Mouse (Mus musculus): ENCODE results near the gene Taok1. TPM values are rescaled to one million over a fixed set of nuclear protein-coding genes. Genes with fewer than 3 reads are reported as not detected.

Gene Taok1
- polyA plus RNA-seq, 1 experiment from 2014 or later, result 24.1 TPM

GRCm38 (mm10) chr11:77506941-77507340 is 100.7 kb downstream of the Taok1 start:
- Histone ChIP-seq H3K4me1 (ENCODE audit: control insufficient read depth, insufficient read depth, low read length) (peaks cover 7% of the 10 kb centered on the region; the same call in 1 of the 2 replicates), H3K36me3 (ENCODE audit: control insufficient read depth, insufficient read depth, low read length) (peaks cover 50% of the 10 kb centered on the region), H3K9ac (replicated peaks; ENCODE audit: low read depth, low read length) (no peak overlapping the region), H3K27ac (ENCODE audit: low read length) (no peak overlapping the region), H3K4me2 (replicated peaks; ENCODE audit: low read depth, low read length) (no peak overlapping the region), H3K27me3 (ENCODE audit: control insufficient read depth, insufficient read depth, low read length) (no peaks in the 10 kb centered on the region), H3K9me3 (ENCODE audit: control insufficient read depth, low read depth, low read length) (no peaks in the 10 kb centered on the region), H3K4me3 (ENCODE audit: low read depth, low read length) (no peak overlapping the region)
- WGBS, result 83% methylated on average over 6 of the region's 6 CpGs
- no peak for ATAC-seq (ENCODE audit: insufficient number of reproducible peaks, insufficient read depth, low FRiP score, low read depth)

DNA sequence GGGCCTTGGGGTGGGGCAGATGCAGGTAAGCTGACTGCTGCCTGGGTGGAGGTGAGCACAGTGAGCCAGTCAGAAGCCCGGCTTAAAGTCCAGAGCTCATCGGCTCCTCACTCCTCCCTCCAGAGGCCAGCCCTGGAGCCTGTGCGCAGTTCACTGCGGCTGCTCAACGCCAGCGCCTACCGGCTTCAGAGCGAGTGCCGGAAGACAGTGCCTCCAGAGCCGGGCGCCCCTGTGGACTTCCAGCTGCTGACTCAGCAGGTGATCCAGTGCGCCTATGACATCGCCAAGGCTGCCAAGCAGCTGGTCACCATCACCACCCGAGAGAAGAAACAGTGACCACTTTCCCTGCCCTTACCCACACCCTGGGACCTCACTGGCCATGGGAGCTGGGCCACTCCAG is 101.3 kb downstream of the Taok1 start:
- Histone ChIP-seq H3K4me3 (ENCODE audit: low read depth, low read length) (no peak overlapping the region), H3K9me3 (ENCODE audit: control insufficient read depth, low read depth, low read length) (no peaks in the 10 kb centered on the region), H3K4me1 (ENCODE audit: control insufficient read depth, insufficient read depth, low read length) (peaks cover 5% of the 10 kb centered on the region; the same call in 1 of the 2 replicates), H3K27me3 (ENCODE audit: control insufficient read depth, insufficient read depth, low read length) (no peaks in the 10 kb centered on the region), H3K4me2 (replicated peaks; ENCODE audit: low read depth, low read length) (no peak overlapping the region), H3K9ac (replicated peaks; ENCODE audit: low read depth, low read length) (no peak overlapping the region), H3K36me3 (ENCODE audit: control insufficient read depth, insufficient read depth, low read length) (peaks cover 50% of the 10 kb centered on the region), H3K27ac (ENCODE audit: low read length) (no peak overlapping the region)
- WGBS, result 83% methylated on average over 14 of the region's 14 CpGs
- ATAC-seq (ENCODE audit: insufficient number of reproducible peaks, insufficient read depth, low FRiP score, low read depth), result no peak

DNA sequence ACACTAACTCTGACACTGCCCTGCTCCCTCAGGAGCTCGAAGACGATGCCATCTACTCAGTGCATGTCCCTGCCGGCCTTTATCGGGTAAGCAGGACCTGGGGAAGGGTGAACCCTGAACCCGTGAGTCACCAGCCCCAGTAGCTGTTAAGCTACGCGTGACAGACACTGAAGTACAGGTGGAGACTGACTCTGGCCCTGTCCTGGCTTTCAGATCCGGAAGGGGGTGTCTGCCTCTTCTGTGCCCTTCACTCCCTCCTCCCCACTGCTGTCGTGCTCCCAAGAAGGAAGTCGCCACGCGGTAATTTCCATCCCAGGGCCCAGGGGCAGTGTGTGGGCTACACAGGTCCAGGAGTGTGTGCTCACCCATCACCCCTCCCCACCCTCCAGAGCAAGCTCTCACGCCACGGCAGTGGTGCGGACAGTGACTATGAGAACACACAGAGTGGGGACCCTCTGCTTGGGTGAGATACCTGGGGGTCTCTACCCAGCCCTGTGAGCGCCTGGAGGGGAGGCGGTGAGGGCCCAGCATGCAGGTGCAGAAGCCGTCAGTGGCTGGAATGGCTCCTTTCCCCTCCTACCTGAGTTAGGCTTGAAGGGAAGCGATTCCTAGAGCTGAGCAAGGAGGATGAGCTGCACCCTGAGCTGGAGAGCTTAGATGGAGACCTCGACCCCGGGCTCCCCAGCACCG is 102.2 kb downstream of the Taok1 start:
- Histone ChIP-seq H3K27me3 (ENCODE audit: control insufficient read depth, insufficient read depth, low read length) (no peaks in the 10 kb centered on the region), H3K27ac (ENCODE audit: low read length) (no peak overlapping the region), H3K9ac (replicated peaks; ENCODE audit: low read depth, low read length) (no peak overlapping the region), H3K9me3 (ENCODE audit: control insufficient read depth, low read depth, low read length) (no peaks in the 10 kb centered on the region), H3K36me3 (ENCODE audit: control insufficient read depth, insufficient read depth, low read length) (peaks cover 57% of the 10 kb centered on the region), H3K4me3 (ENCODE audit: low read depth, low read length) (no peak overlapping the region), H3K4me2 (replicated peaks; ENCODE audit: low read depth, low read length) (no peak overlapping the region), H3K4me1 (ENCODE audit: control insufficient read depth, insufficient read depth, low read length) (peaks cover 5% of the 10 kb centered on the region; the same call in 1 of the 2 replicates)
- 87% methylated on average over 22 of the region's 22 CpGs for WGBS
- ATAC-seq (ENCODE audit: insufficient number of reproducible peaks, insufficient read depth, low FRiP score, low read depth), result no peak

DNA sequence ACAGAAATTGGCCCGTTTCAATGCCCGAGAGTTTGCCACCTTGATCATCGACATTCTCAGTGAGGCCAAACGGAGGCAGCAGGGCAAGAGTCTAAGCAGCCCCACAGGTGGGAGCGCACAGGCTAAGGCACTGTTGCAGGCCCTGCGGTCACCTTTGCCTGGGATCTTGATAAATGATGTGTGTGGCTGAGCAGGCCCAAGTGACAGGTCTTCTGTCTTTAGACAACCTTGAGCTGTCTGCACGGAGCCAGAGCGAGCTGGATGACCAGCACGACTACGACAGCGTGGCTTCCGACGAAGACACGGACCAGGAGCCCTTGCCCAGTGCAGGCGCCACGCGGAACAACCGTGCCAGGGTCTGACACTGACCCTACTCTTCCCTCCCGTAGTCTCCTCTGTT is 103.2 kb downstream of the Taok1 start:
- Histone ChIP-seq H3K36me3 (ENCODE audit: control insufficient read depth, insufficient read depth, low read length) (peaks cover 67% of the 10 kb centered on the region), H3K4me1 (ENCODE audit: control insufficient read depth, insufficient read depth, low read length) (peaks cover 5% of the 10 kb centered on the region; the same call in 1 of the 2 replicates), H3K9me3 (ENCODE audit: control insufficient read depth, low read depth, low read length) (no peaks in the 10 kb centered on the region), H3K27ac (ENCODE audit: low read length) (no peak overlapping the region), H3K4me2 (replicated peaks; ENCODE audit: low read depth, low read length) (no peak overlapping the region), H3K27me3 (ENCODE audit: control insufficient read depth, insufficient read depth, low read length) (no peaks in the 10 kb centered on the region), H3K4me3 (ENCODE audit: low read depth, low read length) (no peak overlapping the region), H3K9ac (replicated peaks; ENCODE audit: low read depth, low read length) (no peak overlapping the region)
- 94% methylated on average over 19 of the region's 19 CpGs for WGBS
- no peak for ATAC-seq (ENCODE audit: insufficient number of reproducible peaks, insufficient read depth, low FRiP score, low read depth)

GRCm38 (mm10) chr11:77503511-77503910 is 104.1 kb downstream of the Taok1 start:
- Histone ChIP-seq H3K9ac (replicated peaks; ENCODE audit: low read depth, low read length) (no peak overlapping the region), H3K4me2 (replicated peaks; ENCODE audit: low read depth, low read length) (no peak overlapping the region), H3K4me1 (ENCODE audit: control insufficient read depth, insufficient read depth, low read length) (peaks cover 4% of the 10 kb centered on the region; the same call in 1 of the 2 replicates), H3K9me3 (ENCODE audit: control insufficient read depth, low read depth, low read length) (no peaks in the 10 kb centered on the region), H3K4me3 (ENCODE audit: low read depth, low read length) (no peak overlapping the region), H3K36me3 (ENCODE audit: control insufficient read depth, insufficient read depth, low read length) (peaks cover 70% of the 10 kb centered on the region), H3K27me3 (ENCODE audit: control insufficient read depth, insufficient read depth, low read length) (no peaks in the 10 kb centered on the region), H3K27ac (ENCODE audit: low read length) (no peak overlapping the region)
- no peak for ATAC-seq (ENCODE audit: insufficient number of reproducible peaks, insufficient read depth, low FRiP score, low read depth)
- 62% methylated on average over 3 of the region's 3 CpGs for WGBS

DNA sequence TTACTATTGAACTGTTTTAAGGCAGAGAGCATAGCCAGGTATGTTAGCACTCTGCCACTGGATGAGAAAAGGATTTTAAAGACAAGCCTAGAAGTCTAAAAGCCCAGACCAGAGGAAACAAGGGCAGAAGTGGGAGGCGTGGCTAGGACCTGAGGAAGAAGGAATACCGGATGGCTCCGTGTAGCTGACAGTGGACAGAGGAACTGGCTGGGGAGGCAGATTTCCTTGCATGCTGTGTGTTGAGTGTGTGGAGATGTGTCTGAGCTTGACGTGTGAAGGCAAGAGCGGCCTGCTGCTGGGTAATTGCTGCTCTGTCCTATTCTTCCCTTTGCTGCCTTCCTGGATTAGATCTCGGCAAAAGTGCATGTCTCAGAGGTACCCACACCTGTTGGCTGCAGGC is 105.1 kb downstream of the Taok1 start:
- no peaks in the 10 kb centered on the region for H3K27me3 ChIP-seq (ENCODE audit: control insufficient read depth, insufficient read depth, low read length)
- WGBS, result 76% methylated on average over 6 of the region's 6 CpGs
- H3K36me3 ChIP-seq (ENCODE audit: control insufficient read depth, insufficient read depth, low read length), result peaks cover 66% of the 10 kb centered on the region
- no peak overlapping the region for H3K4me3 ChIP-seq (ENCODE audit: low read depth, low read length)
- peaks cover 5% of the 10 kb centered on the region for H3K4me1 ChIP-seq (ENCODE audit: control insufficient read depth, insufficient read depth, low read length)
- H3K9me3 ChIP-seq (ENCODE audit: control insufficient read depth, low read depth, low read length), result no peaks in the 10 kb centered on the region
- H3K27ac ChIP-seq (ENCODE audit: low read length), result no peak overlapping the region
- ATAC-seq (ENCODE audit: insufficient number of reproducible peaks, insufficient read depth, low FRiP score, low read depth), result no peak
- no peak overlapping the region for H3K4me2 ChIP-seq (replicated peaks; ENCODE audit: low read depth, low read length)
- no peak overlapping the region for H3K9ac ChIP-seq (replicated peaks; ENCODE audit: low read depth, low read length)

DNA sequence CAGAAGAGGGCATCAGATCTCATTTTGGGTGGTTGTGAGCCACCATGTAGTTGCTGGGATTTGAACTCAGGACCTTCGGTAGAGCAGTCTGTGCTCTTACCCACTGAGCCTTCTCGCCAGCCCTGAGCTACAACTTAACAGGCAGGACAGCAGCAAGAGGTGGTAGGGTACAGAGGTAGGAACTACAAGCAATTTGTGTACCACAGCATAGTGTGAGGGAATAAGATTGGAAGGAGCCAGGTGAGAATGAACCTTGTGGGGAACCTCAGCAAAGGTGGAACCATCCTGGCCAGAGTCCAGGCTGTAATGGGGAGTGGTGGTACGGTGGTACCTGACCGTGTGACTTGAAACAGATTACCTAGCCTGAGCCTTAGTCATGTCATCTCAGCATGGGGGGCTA is 105.6 kb downstream of the Taok1 start:
- H3K9me3 ChIP-seq (ENCODE audit: control insufficient read depth, low read depth, low read length), result no peaks in the 10 kb centered on the region
- H3K4me2 ChIP-seq (replicated peaks; ENCODE audit: low read depth, low read length), result no peak overlapping the region
- peaks cover 62% of the 10 kb centered on the region for H3K36me3 ChIP-seq (ENCODE audit: control insufficient read depth, insufficient read depth, low read length)
- no peak for ATAC-seq (ENCODE audit: insufficient number of reproducible peaks, insufficient read depth, low FRiP score, low read depth)
- no peaks in the 10 kb centered on the region for H3K27me3 ChIP-seq (ENCODE audit: control insufficient read depth, insufficient read depth, low read length)
- H3K4me1 ChIP-seq (ENCODE audit: control insufficient read depth, insufficient read depth, low read length), result peaks cover 9% of the 10 kb centered on the region
- no peak overlapping the region for H3K4me3 ChIP-seq (ENCODE audit: low read depth, low read length)
- WGBS, result 93% methylated on average over 4 of the region's 4 CpGs
- H3K9ac ChIP-seq (replicated peaks; ENCODE audit: low read depth, low read length), result no peak overlapping the region
- no peak overlapping the region for H3K27ac ChIP-seq (ENCODE audit: low read length)

- 26% methylated on average over 5 of the region's 5 CpGs for WGBS
- no peak overlapping the region for H3K4me3 ChIP-seq (ENCODE audit: low read depth, low read length)
- H3K27me3 ChIP-seq (ENCODE audit: control insufficient read depth, insufficient read depth, low read length), result no peaks in the 10 kb centered on the region
- no peak overlapping the region for H3K4me2 ChIP-seq (replicated peaks; ENCODE audit: low read depth, low read length)
- no peak overlapping the region for H3K9ac ChIP-seq (replicated peaks; ENCODE audit: low read depth, low read length)
- peaks cover 56% of the 10 kb centered on the region for H3K36me3 ChIP-seq (ENCODE audit: control insufficient read depth, insufficient read depth, low read length)
- peaks cover 12% of the 10 kb centered on the region for H3K4me1 ChIP-seq (ENCODE audit: control insufficient read depth, insufficient read depth, low read length)
- no peaks in the 10 kb centered on the region for H3K9me3 ChIP-seq (ENCODE audit: control insufficient read depth, low read depth, low read length)
- ATAC-seq (ENCODE audit: insufficient number of reproducible peaks, insufficient read depth, low FRiP score, low read depth), result no peak
- no peak overlapping the region for H3K27ac ChIP-seq (ENCODE audit: low read length)
Measured at GRCm38 (mm10) chr11:77501392-77501791, 106.2 kb downstream of the Taok1 start.
